Mouse (Mus musculus) gastrocnemius, postnatal 4 days (tissue): ENCODE results near the gene Vwce. TPM values are rescaled to one million over a fixed set of nuclear protein-coding genes. Genes with fewer than 3 reads are reported as not detected.
A peak's percentile ranks its signal among the peaks of the same experiment; 100 is the strongest.

Source experiments
- DNase-seq, 2 experiments: peaks; one replicate each; pipeline ENCODE4 v3.0.0; 2021 to 2022; ENCODE audit warnings: low spot score in 2 of 2, mixed read lengths in 2 of 2
- total RNA-seq, 2 experiments: library from RNA; stranded (reverse); gene quantifications; 2 replicates each; pipeline ENCODE4 v1.2.3; 2021

The Vwce gene
- total RNA-seq, 2 experiments from 2014 or later, result 0.41 to 0.66 TPM

DNA sequence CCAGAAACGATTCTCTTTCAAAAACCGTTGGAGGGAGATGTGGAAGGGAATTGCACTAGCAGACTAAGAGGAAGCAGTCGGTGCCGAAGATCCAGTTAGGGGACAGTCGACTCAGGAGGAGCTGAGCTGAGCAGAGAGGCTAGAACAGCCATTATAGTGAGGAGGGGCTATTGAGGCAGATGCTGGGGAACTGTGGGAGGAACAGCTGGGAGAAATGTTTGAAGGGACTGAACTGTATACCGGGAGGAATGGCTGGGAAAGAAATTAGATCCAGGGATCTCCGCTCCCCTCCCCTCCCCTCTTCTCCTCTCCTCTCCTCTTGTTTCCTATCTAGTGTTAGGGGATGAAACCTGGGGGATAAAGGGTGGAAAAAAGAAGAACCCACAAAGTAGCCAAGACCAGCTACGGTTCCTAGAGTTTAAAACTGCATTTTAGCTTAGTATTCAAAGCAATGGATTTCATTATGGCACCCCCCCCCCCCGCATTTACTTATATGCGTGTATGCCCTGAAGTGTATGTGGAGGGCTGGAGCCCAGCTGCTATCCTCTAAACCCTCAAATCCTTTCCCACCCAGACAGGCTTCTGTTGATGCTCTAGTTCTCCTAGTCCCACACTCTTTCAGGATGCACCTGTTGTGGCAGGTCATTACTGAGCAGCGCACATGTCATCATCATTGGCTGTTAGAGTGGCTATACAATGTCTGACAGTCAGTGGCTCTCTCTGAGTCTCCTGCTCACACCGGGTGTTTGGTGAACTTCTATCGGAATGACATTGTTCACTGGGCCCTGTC, 6.8 kb downstream of the Vwce start:
- no peak for DNase-seq

DNA sequence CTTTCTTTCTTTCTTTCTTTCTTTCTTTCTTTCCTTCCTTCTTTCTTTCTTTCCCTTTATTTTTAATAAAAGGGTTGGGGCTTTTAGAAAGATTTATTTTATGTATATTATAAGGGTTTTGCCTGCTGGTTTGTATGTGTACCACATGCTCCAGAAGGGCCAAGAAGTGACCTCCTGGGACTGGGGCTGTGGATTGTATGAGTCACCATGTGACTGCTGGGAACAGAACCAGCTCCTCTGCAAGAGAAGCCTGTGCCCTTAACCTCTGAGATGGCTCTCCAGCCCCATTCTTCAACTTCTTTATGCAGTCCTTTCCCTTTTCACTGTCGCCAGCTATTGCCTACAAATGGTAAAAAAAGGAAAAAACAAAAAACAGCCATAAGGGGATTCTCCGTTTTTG, 11.6 kb downstream of the Vwce start:
- no peak for DNase-seq

DNA sequence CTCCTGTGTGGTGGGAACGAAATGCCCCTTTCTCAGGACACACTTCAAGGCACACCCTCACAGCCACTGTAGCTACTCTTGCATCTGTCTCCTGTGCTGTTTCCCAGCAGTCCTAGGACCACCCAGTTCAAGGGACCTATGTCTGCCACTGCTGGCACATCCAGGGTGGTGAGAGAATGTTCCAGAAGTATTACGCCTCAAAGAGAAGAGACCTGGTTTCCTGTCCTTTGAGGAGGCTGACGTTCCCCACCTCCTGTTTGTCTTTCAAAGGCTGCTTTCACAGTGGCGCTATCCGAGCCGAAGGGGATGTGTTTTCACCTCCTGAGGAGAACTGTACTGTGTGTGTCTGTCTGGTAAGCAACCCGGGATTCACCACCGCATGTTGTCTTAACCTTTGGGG, 14.1 kb downstream of the Vwce start:
- DNase-seq, result no peak

DNA sequence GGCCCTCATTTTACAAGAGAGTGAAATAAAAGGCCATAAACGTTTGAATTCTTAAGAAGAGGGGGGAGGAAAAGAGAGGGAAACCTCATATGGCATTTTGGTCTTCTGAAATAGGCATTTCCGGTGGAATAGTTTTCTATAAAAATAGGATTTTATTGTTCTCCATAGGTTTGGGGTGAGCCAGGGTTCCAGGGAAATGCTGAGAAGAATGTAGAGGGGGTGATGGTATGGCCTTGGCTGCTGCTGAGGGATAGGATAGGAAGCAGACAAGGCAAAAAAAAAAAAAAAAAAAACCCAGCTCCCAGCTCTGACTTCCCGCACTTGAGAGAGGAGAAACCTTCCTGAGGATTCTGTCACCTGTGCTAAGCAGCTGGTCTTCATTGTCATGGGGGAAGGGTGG, 22.0 kb downstream of the Vwce start:
- no peak for DNase-seq

DNA sequence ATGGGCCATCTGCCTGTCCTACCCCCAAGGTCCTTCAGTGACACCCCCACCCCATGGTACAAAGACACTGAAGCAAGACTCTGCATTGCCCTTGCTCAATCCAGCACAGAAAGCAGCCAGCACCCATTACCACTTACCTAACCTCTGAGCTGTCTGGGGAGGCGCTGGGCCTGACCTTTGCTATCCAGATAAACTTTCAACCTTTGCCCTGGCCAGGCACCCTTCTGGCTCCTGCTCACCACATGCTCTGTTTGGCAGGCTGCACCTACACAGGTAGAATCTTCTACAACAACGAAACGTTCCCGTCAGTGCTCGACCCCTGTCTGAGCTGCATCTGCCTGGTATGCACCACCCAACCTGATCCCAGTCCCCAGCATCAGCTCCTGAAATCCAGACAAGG, 23.7 kb downstream of the Vwce start:
- DNase-seq, result no peak

DNA sequence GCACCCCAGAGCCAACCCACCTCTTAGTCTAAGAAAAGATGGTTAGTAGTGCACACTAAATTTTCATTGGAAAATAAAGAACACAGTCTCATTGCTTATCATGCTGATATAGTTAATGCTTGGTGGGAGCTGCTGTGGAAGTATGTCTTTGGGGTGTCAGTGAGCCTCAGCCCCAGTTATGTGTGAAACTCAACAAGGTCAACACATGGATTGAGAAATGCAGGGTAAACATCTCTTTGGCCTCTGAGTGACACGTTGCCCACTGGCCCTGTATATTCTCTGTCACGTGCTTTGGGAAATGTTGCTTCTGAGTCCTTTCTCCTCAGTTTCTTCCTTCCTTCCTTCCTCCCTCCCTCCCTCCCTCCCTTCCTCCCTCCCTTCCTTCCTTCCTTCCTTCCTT, 24.4 kb downstream of the Vwce start:
- no peak for DNase-seq

DNA sequence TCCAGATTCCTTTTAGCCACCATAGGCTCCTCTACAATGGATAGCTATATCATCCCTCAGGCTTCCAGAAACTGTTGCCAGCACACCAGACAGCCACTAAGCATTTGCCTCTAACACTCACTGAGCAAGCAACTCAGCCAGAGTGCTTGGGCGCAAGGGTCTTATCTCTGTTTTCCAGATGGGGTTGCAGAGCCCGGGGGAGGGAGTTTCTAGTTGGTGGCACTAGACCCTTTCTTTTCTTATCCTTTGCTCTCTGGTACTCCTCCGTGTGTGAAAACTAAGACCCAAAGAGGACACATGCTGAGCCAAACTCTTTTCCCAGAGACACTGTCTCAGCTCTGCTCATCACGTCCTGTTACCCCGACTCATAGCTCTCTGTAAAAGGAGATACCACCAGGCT, 27.4 kb downstream of the Vwce start:
- no peak for DNase-seq

DNA sequence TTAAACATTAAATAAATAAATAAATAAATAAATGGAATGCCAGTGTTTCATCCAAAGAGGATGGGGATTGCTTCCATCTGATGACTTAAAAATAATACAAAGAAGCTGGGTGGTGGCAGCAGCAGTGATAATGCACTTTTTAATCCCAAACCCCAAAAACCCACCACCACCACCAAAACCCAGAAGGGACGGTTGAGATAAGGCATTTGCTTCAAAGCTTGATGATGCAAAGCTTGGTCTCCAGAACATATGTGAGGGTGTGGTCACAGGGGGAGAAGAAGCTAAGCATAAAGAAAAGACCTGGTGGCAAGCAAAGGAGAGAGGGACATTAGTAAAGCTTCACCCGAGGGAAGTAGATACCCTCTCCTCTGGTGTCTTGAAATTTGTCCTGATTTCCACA, 27.9 kb downstream of the Vwce start:
- DNase-seq, result no peak

DNA sequence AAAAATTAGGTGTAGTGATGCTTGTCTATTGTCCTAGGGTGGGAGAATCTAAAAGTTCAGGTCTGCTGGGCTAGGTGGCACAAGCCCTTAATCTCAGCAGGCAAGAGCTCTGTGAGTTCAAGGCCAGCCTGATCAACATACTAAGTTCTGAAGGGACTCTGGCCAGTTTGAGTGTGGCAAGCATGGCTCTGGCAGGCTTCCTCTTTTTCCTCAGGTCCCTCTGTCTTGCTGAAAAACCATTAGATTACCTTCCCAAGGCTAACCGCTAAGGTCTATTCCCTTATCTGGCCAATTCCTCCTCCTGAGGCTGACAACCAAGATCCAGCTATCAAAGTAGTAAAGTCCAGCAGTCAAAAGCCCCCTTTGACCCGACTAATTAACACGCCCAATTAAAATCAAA, 28.7 kb downstream of the Vwce start:
- no peak for DNase-seq

DNA sequence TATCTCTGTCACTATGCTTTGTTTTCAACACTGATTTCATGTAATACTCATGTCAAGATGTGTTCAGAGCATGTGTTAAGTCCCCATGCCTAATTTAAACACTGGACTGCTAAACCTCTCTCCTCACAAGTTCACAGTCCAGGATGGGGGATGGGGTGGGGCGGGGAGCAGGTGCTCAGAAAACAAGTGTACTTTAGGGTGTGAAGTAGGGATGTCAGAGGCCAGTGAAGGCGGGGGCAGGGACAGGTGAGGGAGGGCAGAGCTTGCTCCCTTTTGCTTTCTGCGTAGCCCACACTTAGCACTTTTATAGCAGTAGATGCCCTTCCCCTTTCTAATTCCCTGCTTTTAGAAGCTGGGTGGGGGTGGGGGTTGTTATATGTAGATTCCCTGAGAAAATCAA, 31.1 kb downstream of the Vwce start:
- no peak for DNase-seq

DNA sequence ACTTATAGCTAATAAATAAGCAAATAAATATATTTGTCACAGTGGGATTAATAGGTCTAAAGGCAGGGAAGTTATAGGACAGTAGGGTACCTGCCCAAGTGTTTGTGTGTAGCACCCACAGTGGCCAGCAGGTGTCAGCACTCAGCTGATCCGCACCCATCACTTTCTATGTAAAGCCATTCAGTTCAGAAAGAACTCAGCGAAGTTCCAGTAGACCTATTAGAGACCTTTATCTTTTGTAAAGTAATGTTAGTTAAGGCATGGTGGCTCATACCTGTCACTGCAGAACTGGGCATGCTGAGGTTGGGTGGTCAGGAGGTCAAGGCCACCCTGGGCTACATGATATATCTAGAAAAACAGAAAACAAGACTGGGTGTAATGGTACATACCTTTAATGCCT, 31.5 kb downstream of the Vwce start:
- peak; percentile 42 to 64 for DNase-seq

DNA sequence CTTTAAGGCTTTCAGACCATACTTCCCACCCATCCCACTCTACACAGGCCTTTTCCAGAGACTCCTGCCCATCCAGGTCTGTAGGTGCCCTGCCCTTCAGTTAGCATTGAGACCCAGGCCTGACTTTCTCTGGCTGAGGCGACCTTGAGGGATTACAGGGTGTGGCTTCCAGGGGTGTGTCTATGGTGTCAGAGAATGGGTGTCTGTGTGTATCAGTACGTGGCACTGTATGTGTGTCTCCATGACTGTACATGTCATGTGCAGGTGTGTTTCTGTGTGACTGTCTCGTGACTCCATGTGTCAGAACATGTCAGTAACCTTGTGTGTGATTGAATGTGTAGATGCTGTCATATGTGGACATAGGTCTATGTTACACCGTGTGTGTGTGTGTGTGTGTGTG, 37.3 kb downstream of the Vwce start:
- no peak for DNase-seq

DNA sequence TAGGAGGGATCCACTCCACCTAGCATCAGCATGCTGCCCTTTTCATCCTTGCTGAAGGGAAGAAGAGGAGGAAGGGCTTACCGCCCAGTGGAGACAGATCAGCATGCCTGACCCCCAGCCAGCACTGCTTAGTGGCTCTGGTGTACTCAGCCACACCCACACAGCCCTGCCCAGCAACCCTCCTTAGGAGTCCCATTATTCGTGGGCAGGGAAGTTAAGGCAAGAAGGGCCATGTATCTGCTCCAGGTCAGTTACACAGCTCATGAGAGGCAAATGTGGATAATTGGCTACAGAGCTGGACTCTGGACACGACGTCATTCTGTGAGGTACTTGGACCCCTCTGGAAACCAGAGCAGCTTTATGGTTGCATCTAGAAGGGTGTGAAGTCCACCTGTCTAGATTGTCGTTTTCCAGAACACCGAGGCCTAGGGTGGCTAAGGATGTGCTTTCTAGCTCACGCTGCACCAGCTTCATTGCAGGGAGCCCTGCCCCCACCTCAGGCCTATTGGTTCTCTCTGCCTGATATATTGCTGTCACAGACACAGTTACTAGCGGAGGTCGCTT, 37.9 kb downstream of the Vwce start:
- DNase-seq, result no peak

DNA sequence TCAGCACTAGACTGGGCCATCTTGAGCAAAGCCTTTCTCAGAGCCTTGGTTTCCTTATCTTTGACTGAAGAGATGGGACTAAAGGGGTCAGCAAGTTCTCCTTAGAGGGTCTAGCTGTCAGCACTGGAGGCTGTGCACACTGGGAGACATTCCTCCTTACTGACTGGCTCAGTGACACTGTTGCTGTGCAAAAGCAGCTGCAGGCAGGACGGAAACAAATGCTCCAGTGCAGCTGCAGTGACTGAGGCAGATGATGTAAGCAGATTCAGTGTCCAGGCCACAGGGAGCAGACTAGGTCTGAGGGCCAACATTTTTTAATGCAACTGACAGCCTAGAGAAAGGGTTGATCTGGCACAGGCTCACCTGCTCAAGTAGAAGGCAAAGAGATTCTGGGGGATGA, 39.3 kb downstream of the Vwce start:
- no peak for DNase-seq

DNA sequence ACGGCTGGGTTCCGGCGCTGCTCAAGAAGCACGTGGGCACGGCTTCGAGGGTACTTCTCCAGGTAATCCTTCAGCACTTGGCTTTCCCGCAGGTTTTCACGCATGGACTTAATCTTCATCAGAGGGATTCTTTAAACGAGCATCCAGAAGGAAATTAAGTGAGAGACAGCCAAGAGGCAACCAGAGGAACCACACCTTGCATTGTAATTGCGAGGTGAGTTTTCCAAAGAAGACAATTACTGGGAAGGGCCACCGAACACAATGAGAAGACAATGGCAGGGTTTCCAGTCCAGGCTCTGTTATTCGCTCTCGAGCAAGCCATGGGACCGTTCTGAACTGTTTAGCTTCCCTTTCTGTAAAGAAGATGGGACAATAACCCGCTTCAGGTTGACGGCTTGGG, 42.6 kb downstream of the Vwce start:
- DNase-seq, result no peak

DNA sequence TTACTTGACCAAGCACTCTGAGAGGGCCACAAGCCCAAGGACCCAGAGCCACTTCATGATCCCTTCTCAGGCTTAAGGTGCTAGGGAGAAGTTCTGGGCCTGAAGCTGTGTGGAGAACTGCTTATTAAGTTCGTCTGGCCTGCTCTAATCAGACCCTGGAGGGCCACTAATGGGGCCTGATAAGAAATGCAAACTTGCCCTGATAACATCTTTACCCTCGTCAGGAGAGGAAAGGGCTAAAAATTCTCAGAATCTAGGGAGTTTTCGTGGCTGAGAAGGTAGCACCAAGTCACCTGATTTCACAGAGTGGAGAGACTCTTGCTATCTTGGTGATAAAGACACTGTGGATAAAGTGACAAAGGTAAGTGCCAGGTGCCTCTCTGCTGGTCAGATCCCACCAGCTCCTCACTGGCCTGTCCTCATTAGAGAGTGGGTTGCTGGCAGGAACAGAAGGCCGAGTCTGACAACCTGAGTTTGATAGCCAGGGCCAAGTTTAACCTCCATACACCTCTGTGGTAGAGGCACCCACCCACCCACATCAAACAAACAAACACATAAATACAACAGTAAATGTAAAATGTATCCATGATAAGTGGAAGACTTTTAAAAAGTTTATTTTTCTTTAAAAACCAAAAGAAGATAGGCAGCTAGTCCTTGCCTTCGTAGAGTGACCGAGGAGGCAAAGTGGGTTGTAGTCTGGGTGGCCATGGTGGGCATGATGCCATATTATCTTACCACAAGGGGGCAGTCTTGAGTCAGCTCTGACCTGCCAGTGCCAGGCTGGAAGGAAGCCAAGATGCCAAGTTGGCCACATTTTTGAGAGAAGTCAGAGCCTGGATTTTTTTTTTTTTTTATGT, 44.1 kb downstream of the Vwce start, which contains the start of gene Pga5:
Gene Pga5 (minus strand): TSS at position 157 of the 857 bp plus-strand sequence.
- DNase-seq, result peak; percentile 74 to 88

DNA sequence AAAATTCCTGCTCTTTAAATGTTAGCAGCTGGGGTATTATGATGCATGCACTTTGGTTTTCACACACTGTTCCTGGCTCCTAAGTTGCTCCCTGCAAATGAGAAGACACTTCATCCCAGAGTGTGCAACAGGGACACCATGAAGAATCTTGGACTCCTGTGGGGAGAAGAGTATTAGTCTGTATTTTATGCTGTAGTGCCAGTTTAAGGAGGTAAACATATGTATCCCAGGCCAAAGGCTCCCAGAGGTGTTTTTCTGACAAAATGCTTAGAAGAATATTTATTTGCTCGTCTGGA, 44.7 kb downstream of the Vwce start:
- DNase-seq, result no peak

DNA sequence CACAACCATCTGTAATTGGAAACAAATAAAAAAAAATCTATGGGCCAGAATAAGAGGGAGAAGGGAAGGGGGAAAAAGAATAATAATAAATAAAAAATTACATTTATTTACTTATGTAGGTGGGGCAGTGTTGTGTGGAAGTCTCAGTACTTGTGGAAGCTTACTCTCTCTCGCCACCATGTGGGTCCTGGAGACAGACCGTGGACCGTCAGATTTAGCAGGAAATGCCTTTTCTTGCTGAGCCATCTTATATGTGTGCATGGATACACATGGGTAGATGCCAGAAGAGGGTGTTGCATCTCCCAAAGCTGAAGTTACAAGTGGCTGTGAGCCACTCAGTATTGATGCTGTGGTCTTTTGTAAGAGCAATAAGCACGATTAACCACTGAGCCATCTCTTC, 47.6 kb downstream of the Vwce start:
- DNase-seq, result no peak

DNA sequence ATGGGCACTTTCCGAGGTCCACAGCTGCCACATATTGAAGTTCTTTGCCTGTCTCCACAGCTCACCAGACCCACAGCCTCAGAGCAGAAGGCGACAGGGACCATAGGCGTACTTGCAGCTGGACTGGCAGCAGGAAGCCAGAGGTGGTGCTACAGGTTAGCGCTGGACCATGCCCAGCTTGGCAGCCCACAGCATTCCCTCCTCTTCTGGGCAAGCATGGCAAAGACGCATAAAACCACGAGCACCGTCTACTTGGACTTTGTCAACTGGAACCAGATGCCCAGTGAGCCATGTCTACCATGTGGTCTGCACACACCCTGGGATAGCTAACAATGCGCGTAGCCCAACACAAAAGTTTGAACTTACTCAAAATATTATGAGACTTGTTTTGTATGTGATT, 51.1 kb downstream of the Vwce start:
- no peak for DNase-seq

DNA sequence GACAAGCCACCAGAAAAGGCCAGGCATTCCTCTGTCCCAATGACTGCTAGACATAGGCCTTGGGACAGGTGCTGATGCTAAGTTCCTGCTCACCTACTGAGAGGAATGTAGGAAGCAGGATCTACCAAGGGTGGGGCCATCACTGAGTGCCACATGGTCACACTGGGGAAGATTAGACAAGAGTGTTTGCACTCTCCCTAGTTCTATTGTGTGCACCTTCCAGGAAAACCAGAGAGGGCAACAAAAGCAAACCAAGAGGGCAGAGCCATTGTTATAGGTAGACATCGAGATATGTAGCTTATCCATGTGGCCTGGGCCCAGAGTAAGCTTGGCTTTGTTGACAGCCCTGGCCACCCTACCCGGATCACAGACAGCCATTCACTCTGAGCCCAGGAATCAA, 51.7 kb downstream of the Vwce start:
- no peak for DNase-seq

DNA sequence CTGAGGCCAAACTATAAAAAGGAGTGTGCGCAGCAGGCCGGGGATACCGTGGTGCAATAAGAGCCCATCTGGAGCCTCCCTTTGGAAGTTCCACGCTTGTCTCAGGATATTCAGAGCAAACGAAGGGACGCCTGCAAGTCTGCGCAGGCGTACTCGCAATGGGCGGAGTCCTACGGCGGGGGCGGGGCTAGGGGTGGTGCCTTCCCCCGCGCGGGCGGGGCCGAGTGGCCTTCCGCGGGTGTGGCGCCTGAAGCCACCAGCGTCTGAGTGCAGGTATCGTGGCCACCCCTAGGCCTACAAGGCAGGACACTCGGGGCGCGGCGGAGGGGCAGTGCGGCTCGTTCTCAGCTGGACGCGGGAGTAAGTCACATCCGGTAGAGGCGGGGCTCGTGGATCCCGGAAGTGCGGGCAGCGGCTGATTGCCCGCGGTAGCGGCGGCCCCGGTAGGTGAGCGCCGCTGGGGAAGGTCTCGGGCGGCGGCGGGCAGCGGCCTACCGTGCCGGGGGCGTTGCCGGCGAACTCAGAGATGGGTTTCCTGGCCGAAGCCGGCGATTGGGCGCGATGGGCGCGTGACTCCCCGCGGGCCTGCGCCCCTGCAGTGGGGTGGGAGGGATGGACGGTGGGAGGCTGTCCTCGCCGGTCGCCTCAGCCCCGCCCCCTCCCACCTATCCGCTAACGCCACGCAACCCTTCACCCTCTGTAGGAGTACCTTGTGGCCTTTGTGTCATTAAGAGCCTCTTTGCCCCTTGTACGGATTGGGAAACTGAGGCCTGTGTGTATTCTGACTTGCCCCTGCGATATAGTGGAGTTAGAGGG, 54.7 kb downstream of the Vwce start, which contains the start of gene Vps37c:
Gene Vps37c (plus strand): TSS at position 199 of the 816 bp plus-strand sequence.
- peak; percentile 95 for DNase-seq
